Mouse (Mus musculus): ENCODE measurements around the gene Gm10961. TPM values are rescaled to one million over a fixed set of nuclear protein-coding genes. Genes with fewer than 3 reads are reported as not detected.

The Gm10961 gene
- not detected in 2 replicates for polyA plus RNA-seq (2012; rRNA removed)

DNA sequence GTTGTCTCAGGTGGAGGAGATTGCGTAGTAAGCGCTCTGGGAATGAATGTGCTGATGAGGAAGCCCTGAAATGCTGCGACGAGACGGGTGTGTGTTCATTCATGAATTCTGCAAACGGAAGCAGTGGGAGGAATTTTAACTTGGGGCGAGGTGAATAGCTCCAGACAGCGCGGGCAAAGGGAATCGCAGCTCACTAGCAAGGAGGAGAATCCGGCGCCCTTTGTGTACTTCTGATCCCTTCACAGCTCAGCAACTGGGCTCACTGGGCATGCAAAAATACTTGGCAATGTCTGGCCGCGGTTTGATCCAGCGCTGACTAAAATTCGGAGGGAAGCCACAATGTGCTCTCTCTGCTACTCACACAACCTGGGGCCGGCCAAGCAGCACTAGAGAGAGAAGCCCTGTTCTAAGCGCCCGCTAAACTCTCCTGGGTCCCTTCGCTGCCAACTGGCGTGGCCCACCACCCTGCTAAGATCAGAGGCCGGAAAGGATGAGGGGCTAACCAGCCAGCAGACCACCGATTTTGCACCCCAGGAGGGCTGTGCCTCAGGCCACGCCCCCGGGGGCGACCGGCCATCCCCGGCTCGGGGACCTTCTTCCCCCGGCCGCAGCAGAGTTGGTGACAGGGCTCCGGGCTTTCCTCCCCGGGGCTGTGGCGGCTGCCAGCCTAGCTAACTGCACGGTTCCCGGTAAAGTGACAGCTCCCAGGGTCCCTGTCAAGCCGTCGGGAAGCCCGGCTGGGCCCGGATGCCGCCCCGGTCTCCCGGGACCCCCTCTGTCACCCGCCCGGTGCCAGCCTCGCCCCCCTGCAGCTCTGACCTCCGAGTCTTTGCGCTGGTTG, at the start of gene Gm10961:
Gene Gm10961 (plus strand): TSS at position 641 of the 841 bp plus-strand sequence.
- Histone ChIP-seq H3K27me3 (replicated peaks; ENCODE audit: control insufficient read depth, insufficient read depth, low read length) (no peaks in the 10 kb centered on the region), H3K27ac (ENCODE audit: insufficient read depth, low read depth, low read length) (peak within 1 kb of the TSS; percentile 91), H3K36me3 (ENCODE audit: control insufficient read depth, insufficient read depth, low read length) (0 out of 2 replicates have a peak, but pooled peaks cover 5% of the 10 kb centered on the region), H3K4me3 (ENCODE audit: insufficient read depth, low read depth, low read length) (peak within 1 kb of the TSS; percentile 83), H3K4me1 (ENCODE audit: control insufficient read depth, insufficient read depth, low read length) (peaks cover 3% of the 10 kb centered on the region; the same call in 1 of the 2 replicates)
- peak; percentile 88 for DNase-seq
- whole genome bisulfite sequencing = under 1% methylated on average over 48 of the region's 48 CpGs
- TF ChIP-seq CTCF (conservative IDR thresholded peaks at IDR 0.05; ENCODE audit: insufficient read depth, insufficient read length, low read depth, low read length) = no peak
- TF ChIP-seq POLR2A (IDR thresholded peaks at IDR 0.05; ENCODE audit: low read depth, low read length) = no peak

DNA sequence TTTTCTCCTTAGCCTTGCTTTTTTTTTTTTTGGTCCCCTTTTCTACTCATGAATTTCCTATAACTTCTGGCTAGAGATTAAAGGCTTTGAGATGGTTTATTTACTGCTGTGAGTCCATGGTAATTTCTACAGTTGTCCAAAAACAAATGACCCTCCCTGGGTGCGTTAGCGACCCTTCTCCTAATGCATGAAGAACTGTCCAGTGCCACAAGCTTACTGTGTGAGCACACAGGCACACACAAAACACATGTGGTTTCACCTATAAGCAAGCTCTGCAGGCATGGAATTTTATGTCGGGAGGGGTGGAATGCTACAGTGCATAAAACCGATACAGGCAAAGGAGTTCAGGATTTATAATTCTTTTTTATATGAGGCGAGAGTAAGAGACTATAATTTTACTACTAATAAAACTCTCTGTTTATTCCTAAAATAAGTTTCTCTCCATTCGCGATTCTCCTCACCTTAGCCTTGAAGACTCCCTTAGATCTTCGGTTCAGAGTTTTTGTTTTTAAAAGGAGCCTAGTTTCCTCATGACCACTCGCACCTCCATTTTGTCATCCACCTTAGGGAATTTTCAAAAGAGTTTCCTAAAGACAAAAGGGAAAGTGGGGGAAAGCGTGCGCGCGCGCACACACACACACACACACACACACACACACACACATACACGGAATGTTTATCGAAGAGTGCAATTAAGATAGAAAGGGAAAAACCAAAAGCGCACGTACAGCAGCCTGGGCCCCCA, 48.8 kb upstream of the Gm10961 start:
- no peak for DNase-seq
- TF ChIP-seq POLR2A (IDR thresholded peaks at IDR 0.05; ENCODE audit: low read depth, low read length) = no peak
- 7% methylated on average over 18 of the region's 18 CpGs for WGBS
- Histone ChIP-seq H3K27me3 (replicated peaks; ENCODE audit: control insufficient read depth, insufficient read depth, low read length) (peaks cover 5% of the 10 kb centered on the region; the same call in 1 of the 2 replicates), H3K4me1 (ENCODE audit: control insufficient read depth, insufficient read depth, low read length) (no peaks in the 10 kb centered on the region), H3K27ac (ENCODE audit: insufficient read depth, low read depth, low read length) (no peak overlapping the region), H3K4me3 (ENCODE audit: insufficient read depth, low read depth, low read length) (no peak overlapping the region), H3K36me3 (ENCODE audit: control insufficient read depth, insufficient read depth, low read length) (no peaks in the 10 kb centered on the region)

DNA sequence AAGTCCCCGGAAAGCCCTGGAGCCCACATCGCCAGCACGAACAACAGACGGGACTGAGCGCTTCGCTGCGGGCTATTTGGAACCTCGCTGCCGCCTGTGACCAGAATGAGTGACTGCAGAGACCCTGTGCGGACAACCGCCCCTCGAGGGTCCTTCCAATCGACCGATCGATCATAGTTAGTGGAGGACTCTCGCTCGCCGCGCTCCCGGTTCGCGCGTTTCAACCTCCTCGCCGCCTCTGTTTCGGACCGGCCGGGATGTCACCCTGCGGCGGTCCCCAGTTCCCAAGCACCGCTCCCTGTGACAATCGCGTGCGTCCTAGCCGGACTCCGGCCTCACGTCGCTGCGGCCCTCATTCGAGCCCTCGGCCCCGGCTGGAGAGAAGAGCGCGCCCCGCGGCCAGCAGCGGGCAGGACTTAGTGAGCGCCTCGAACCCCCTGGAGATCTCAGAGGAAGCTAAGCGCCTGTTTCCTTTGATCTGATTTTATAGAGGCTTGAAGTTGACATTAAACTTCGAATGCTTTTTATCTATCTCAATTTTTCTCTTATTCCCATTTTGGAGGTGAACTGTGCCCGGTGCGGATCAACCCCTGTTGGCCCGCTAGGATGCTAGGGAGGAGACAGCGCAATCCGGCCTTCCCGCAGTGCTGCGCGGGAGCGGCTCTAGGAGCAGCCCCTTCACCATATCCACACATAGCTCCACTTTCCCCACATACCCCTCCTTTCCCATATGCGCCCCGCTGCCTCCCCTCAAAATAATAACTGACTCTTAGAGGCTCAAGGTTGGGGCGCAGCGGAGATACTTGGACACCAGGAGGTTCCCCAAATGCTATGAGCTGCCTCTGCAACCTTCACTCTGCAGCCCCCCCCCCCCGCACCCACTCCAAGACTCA, 48.0 kb upstream of the Gm10961 start:
- Histone ChIP-seq H3K4me1 (ENCODE audit: control insufficient read depth, insufficient read depth, low read length) (no peaks in the 10 kb centered on the region), H3K4me3 (ENCODE audit: insufficient read depth, low read depth, low read length) (peak overlapping the region; percentile 20; the same call in 1 of the 2 replicates), H3K27ac (ENCODE audit: insufficient read depth, low read depth, low read length) (no peak overlapping the region), H3K27me3 (replicated peaks; ENCODE audit: control insufficient read depth, insufficient read depth, low read length) (peaks cover 5% of the 10 kb centered on the region; the same call in 1 of the 2 replicates), H3K36me3 (ENCODE audit: control insufficient read depth, insufficient read depth, low read length) (no peaks in the 10 kb centered on the region)
- WGBS = 5% methylated on average over 65 of the region's 65 CpGs
- TF ChIP-seq POLR2A (IDR thresholded peaks at IDR 0.05; ENCODE audit: low read depth, low read length) = no peak
- TF ChIP-seq CTCF (conservative IDR thresholded peaks at IDR 0.05; ENCODE audit: insufficient read depth, insufficient read length, low read depth, low read length) = no peak
- peak; percentile 11 for DNase-seq

DNA sequence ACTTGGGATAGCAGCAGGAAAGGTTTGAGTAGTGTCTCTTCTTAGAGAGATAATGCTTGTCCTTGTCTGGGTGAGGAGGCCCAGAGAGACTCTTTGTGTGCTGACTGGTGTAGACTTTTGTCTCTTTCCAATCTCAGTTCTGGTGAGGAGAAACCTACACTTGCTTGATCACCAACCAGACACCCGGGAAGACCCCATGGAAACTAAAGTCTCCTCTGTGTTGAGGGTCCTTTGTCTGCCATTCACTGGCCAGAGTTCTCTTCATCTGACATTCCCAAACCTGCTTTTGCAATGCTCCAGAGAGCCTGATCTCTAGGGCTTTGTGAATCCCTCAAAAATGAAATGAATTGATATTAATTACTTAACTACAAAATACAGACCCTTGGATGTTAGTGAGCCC, 47.2 kb upstream of the Gm10961 start:
- no peaks in the 10 kb centered on the region for H3K36me3 ChIP-seq (ENCODE audit: control insufficient read depth, insufficient read depth, low read length)
- H3K4me3 ChIP-seq (ENCODE audit: insufficient read depth, low read depth, low read length) = no peak overlapping the region
- H3K27ac ChIP-seq (ENCODE audit: insufficient read depth, low read depth, low read length) = no peak overlapping the region
- DNase-seq = no peak
- H3K27me3 ChIP-seq (replicated peaks; ENCODE audit: control insufficient read depth, insufficient read depth, low read length) = peaks cover 5% of the 10 kb centered on the region; the same call in 1 of the 2 replicates
- H3K4me1 ChIP-seq (ENCODE audit: control insufficient read depth, insufficient read depth, low read length) = no peaks in the 10 kb centered on the region
- TF ChIP-seq CTCF (conservative IDR thresholded peaks at IDR 0.05; ENCODE audit: insufficient read depth, insufficient read length, low read depth, low read length) (no peak), POLR2A (IDR thresholded peaks at IDR 0.05; ENCODE audit: low read depth, low read length) (no peak)
- WGBS = 29% methylated on average over 1 of the region's 1 CpGs

DNA sequence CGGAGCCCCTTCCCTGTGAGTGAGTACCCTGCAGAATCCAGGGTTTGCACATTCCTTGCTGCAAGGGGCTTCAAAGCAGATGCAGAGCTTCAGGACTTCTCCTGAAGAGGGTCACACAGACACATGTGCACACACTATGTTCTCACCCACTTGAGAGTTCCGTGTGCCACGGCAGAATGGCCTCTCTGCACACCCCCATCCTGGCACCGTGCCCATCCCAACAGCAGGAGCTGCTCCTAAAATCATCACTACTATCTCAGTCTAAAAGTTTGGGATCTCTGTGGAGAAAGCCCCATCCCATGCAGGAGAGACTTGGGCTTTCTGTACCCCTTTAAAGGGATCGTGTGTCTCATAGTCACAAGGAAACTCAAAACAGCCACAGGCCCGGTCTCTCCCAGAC, 44.6 kb upstream of the Gm10961 start:
- no peak overlapping the region for H3K27ac ChIP-seq (ENCODE audit: insufficient read depth, low read depth, low read length)
- no peaks in the 10 kb centered on the region for H3K36me3 ChIP-seq (ENCODE audit: control insufficient read depth, insufficient read depth, low read length)
- DNase-seq = no peak
- H3K4me3 ChIP-seq (ENCODE audit: insufficient read depth, low read depth, low read length) = no peak overlapping the region
- no peaks in the 10 kb centered on the region for H3K4me1 ChIP-seq (ENCODE audit: control insufficient read depth, insufficient read depth, low read length)
- TF ChIP-seq CTCF (conservative IDR thresholded peaks at IDR 0.05; ENCODE audit: insufficient read depth, insufficient read length, low read depth, low read length) (no peak), POLR2A (IDR thresholded peaks at IDR 0.05; ENCODE audit: low read depth, low read length) (no peak)
- 73% methylated on average over 6 of the region's 6 CpGs for WGBS
- H3K27me3 ChIP-seq (replicated peaks; ENCODE audit: control insufficient read depth, insufficient read depth, low read length) = peaks cover 5% of the 10 kb centered on the region; the same call in 1 of the 2 replicates

DNA sequence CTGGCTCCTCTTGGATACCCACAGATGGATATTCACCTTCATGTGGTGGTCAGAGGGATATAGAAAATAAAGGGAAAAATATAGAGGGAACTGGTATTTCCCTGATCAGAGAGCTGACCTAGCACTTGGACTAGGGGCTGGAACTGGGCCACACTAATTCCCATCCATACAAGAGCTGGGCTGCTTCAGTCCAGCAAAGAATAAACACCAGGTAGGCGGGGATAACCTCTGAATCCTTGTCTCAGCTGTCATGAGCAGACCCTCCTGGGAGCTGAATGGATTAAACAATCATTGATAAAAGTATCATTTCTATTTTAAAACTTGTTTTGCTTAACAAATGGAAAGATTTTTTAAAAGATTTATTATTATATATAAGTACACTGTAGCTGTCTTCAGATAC, 39.5 kb upstream of the Gm10961 start:
- H3K4me3 ChIP-seq (ENCODE audit: insufficient read depth, low read depth, low read length) = no peak overlapping the region
- no peaks in the 10 kb centered on the region for H3K36me3 ChIP-seq (ENCODE audit: control insufficient read depth, insufficient read depth, low read length)
- WGBS = 72% methylated on average over 1 of the region's 1 CpGs
- H3K27ac ChIP-seq (ENCODE audit: insufficient read depth, low read depth, low read length) = no peak overlapping the region
- peaks cover 5% of the 10 kb centered on the region; the same call in 1 of the 2 replicates for H3K27me3 ChIP-seq (replicated peaks; ENCODE audit: control insufficient read depth, insufficient read depth, low read length)
- TF ChIP-seq POLR2A (IDR thresholded peaks at IDR 0.05; ENCODE audit: low read depth, low read length) (no peak), CTCF (conservative IDR thresholded peaks at IDR 0.05; ENCODE audit: insufficient read depth, insufficient read length, low read depth, low read length) (no peak)
- H3K4me1 ChIP-seq (ENCODE audit: control insufficient read depth, insufficient read depth, low read length) = no peaks in the 10 kb centered on the region
- no peak for DNase-seq

Measured in kidney, adult 2 months (tissue).